15 mouse cellular contexts compared by ENCODE assay signal in the genomic region with DNA sequence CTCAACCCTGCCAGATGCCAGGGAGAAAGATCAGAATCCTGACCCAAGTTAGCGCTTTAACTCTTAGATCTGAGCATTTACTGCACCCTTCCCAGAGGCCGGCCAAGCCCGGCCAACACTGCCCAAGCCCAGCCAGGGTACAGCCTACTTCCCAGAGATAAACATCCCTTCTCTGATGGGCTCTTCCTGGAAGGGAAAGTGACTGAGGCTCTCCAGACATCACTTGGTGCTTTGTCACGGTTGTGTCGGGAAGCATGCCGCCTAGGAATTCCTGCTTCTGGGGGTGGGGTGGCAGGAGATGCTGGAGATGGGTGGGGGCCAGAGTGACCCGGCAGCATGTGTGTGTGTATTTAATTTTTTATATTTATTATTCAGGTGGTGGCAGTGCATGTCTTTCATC. TPM values are rescaled to one million over a fixed set of nuclear protein-coding genes. Genes with fewer than 3 reads are reported as not detected.
A peak's percentile ranks its signal among the peaks of the same experiment; 100 is the strongest.
DNase-seq lines count a peak whose midpoint lies in the region; ATAC-seq and TF ChIP-seq lines count a peak whose summit lies in the region.
"Had no signal": no experiment of that assay in that cellular context is flagged by ENCODE, and none has a peak within 500 bp of the region (broad histone marks: within the 10 kb centered on the region; RNA-seq: fewer than 3 reads in every experiment).

No protein-coding gene starts in this region.

- no peak for TF ChIP-seq POLR2A in heart, adult 2 months (IDR thresholded peaks at IDR 0.05; ENCODE audit: insufficient read depth, low read depth, low read length)

- peaks cover 7% of the 10 kb centered on the region; the same call in 1 of the 2 replicates for H3K9me3 ChIP-seq in kidney, embryonic 16.5 days (ENCODE audit: low read length)
- H3K9me3 ChIP-seq in kidney, embryonic 14.5 days (ENCODE audit: control insufficient read depth, low read length) = peaks cover 4% of the 10 kb centered on the region; the same call in 1 of the 2 replicates
- H3K9me3 ChIP-seq in lung, postnatal 0 days (ENCODE audit: low read length) = no peaks in the 10 kb centered on the region

- H3K27ac ChIP-seq in heart, adult 2 months = peak overlapping the region; percentile 2; the same call in 1 of the 2 replicates
- peak overlapping the region; percentile 48; the same call in 1 of the 2 replicates for H3K27ac ChIP-seq in kidney, embryonic 16.5 days (ENCODE audit: low read length)
- H3K27ac ChIP-seq in kidney, embryonic 14.5 days (ENCODE audit: low read depth, low read length) = no peak overlapping the region
- peak overlapping the region; percentile 83 for H3K27ac ChIP-seq in lung, postnatal 0 days (ENCODE audit: low read length)
- H3K27ac ChIP-seq: limb, embryonic 10.5 days had no signal

- H3K27me3 ChIP-seq in heart, adult 2 months (ENCODE audit: control insufficient read depth, insufficient read depth, low read length) = no peaks in the 10 kb centered on the region
- no peaks in the 10 kb centered on the region for H3K27me3 ChIP-seq in kidney, embryonic 16.5 days (ENCODE audit: insufficient read depth, low read length)
- no peaks in the 10 kb centered on the region for H3K27me3 ChIP-seq in kidney, embryonic 14.5 days (ENCODE audit: control insufficient read depth, insufficient read depth, low read length)
- H3K27me3 ChIP-seq in Patski = no peaks in the 10 kb centered on the region
- H3K27me3 ChIP-seq in lung, postnatal 0 days (replicated peaks; ENCODE audit: insufficient read depth, low read length) = no peaks in the 10 kb centered on the region

- CTCF ChIA-PET in Patski (lab: Charles Lee) = no interaction called here

- WGBS in heart, adult 2 months = 32% methylated on average over 7 of the region's 7 CpGs
- 73% methylated on average over 7 of the region's 7 CpGs for WGBS in kidney, embryonic 16.5 days
- 72% methylated on average over 7 of the region's 7 CpGs for WGBS in kidney, embryonic 14.5 days
- WGBS in lung, postnatal 0 days = 45% methylated on average over 7 of the region's 7 CpGs

- intact Hi-C loops in heart, adult 2 months (cut with DNase I) = no loop called here
- intact Hi-C loops in heart, postnatal 25 days (cut with DNase I) = no loop called here

- H3K4me2 ChIP-seq in kidney, embryonic 16.5 days (replicated peaks; ENCODE audit: low read depth, low read length) = no peak overlapping the region
- H3K4me2 ChIP-seq in kidney, embryonic 14.5 days (replicated peaks; ENCODE audit: low read depth, low read length) = no peak overlapping the region
- H3K4me2 ChIP-seq in lung, postnatal 0 days (replicated peaks; ENCODE audit: low read depth, low read length) = no peak overlapping the region

- H3K79me2 ChIP-seq in heart, adult 2 months (replicated peaks; ENCODE audit: control insufficient read depth, insufficient read depth, low read length) = peaks cover 5% of the 10 kb centered on the region

- TF ChIP-seq EP300 in heart, adult 2 months (IDR thresholded peaks at IDR 0.05; ENCODE audit: insufficient read depth, low read depth, low read length) = no peak
- peak; percentile 97 for TF ChIP-seq EP300 in lung, postnatal 0 days (IDR thresholded peaks at IDR 0.05)

- H3K4me1 ChIP-seq in heart, adult 2 months (ENCODE audit: control insufficient read depth, insufficient read depth, low read length) = peaks cover 24% of the 10 kb centered on the region
- H3K4me1 ChIP-seq in kidney, embryonic 16.5 days (ENCODE audit: insufficient read depth, low read length) = peaks cover 43% of the 10 kb centered on the region
- H3K4me1 ChIP-seq in kidney, embryonic 14.5 days (ENCODE audit: control insufficient read depth, insufficient read depth, low read length) = peaks cover 41% of the 10 kb centered on the region
- peaks cover 39% of the 10 kb centered on the region for H3K4me1 ChIP-seq in lung, postnatal 0 days (ENCODE audit: insufficient read depth, low read depth, low read length)

- ATAC-seq in kidney, embryonic 16.5 days (ENCODE audit: low FRiP score, low TSS enrichment) = no peak
- no peak for ATAC-seq in kidney, embryonic 14.5 days (ENCODE audit: low FRiP score, low TSS enrichment)
- ATAC-seq in Patski = peak; percentile 29
- ATAC-seq in lung, postnatal 0 days = peak; percentile 70

- no peak for DNase-seq in heart, adult 2 months
- DNase-seq in heart, postnatal 25 days (ENCODE audit: low spot score) = no peak
- no peak for DNase-seq in Patski (ENCODE audit: low read depth, low spot score)
- peak; percentile 71 for DNase-seq in lung, postnatal 0 days (ENCODE audit: low spot score)
- DNase-seq in cerebellum, postnatal 14 days = no peak
- DNase-seq in thymus, adult 18-20 months = no peak
- DNase-seq: adrenal gland, postnatal 10 days; B cell, adult 2 months; cerebellum, postnatal 25 days; layer of hippocampus, postnatal 36 days; midbrain, embryonic 14.5 days; right cerebral cortex, postnatal 14 days had no signal

- TF ChIP-seq CTCF in heart, adult 2 months (IDR thresholded peaks at IDR 0.05) = no peak
- no peak for TF ChIP-seq CTCF in Patski (IDR thresholded peaks at IDR 0.05)
- TF ChIP-seq CTCF in lung, postnatal 0 days (IDR thresholded peaks at IDR 0.05) = no peak

- POLR2A ChIA-PET in Patski (lab: Charles Lee) = no interaction called here

- no peaks in the 10 kb centered on the region for H3K36me3 ChIP-seq in heart, adult 2 months (ENCODE audit: control insufficient read depth, insufficient read depth, low read length)
- peaks cover 18% of the 10 kb centered on the region for H3K36me3 ChIP-seq in kidney, embryonic 16.5 days (ENCODE audit: insufficient read depth, low read length)
- peaks cover 12% of the 10 kb centered on the region; the same call in 1 of the 2 replicates for H3K36me3 ChIP-seq in kidney, embryonic 14.5 days (ENCODE audit: control insufficient read depth, insufficient read depth, low read length)
- H3K36me3 ChIP-seq in lung, postnatal 0 days (ENCODE audit: insufficient read depth, low read length) = no peaks in the 10 kb centered on the region

- in situ Hi-C loops in Patski (cut with MboI; ENCODE audit: low pct_unique_long_range_greater_than_20kb) = no loop called here

- H3K4me3 ChIP-seq in heart, adult 2 months = no peak overlapping the region
- no peak overlapping the region for H3K4me3 ChIP-seq in kidney, embryonic 16.5 days (ENCODE audit: low read length)
- no peak overlapping the region for H3K4me3 ChIP-seq in kidney, embryonic 14.5 days (ENCODE audit: low read length)
- no peak overlapping the region for H3K4me3 ChIP-seq in lung, postnatal 0 days (ENCODE audit: low read depth, low read length)
- H3K4me3 ChIP-seq: limb, embryonic 10.5 days had no signal

- H3K9ac ChIP-seq in heart, adult 2 months (ENCODE audit: low read depth, low read length) = no peak overlapping the region
- H3K9ac ChIP-seq in kidney, embryonic 16.5 days (replicated peaks; ENCODE audit: low read length) = no peak overlapping the region
- no peak overlapping the region for H3K9ac ChIP-seq in kidney, embryonic 14.5 days (ENCODE audit: low read depth, low read length)
- no peak overlapping the region for H3K9ac ChIP-seq in lung, postnatal 0 days (replicated peaks; ENCODE audit: low read depth)

RNA-seq across cellular contexts. Expression of a gene that starts 11.6 kb away (rescaled TPM):
- 10 to 100 TPM; 20.6 to 23.2 TPM for total RNA-seq in heart, adult 2 months (2021)
- 12.3 and 12.9 TPM in 2 replicates for polyA plus RNA-seq in heart, adult 2 months (2012; rRNA removed)
- total RNA-seq in heart, postnatal 25 days (2021) = 10 to 100 TPM; 12.5 to 17.7 TPM
- 73.9 and 74.5 TPM in 2 replicates for polyA plus RNA-seq in kidney, embryonic 16.5 days (2015; fragmentation: Nextera tagmentation; extraction: Ambion mirVana)
- polyA plus RNA-seq in kidney, embryonic 14.5 days (2014; fragmentation: Nextera tagmentation; extraction: Ambion mirVana) = 36.0 and 45.4 TPM in 2 replicates
- 37.6 TPM for polyA plus RNA-seq in Patski (2021)
- polyA plus RNA-seq in lung, postnatal 0 days (2015; fragmentation: Nextera tagmentation; extraction: Ambion mirVana) = 92.8 and 116 TPM in 2 replicates

RNA-seq across cellular contexts. Expression of a gene that starts 30.3 kb away (rescaled TPM):
- not detected for total RNA-seq in heart, adult 2 months (2021)
- polyA plus RNA-seq in heart, adult 2 months (2012; rRNA removed) = 0.18 TPM in 1 of 2 replicates, not detected in the other
- total RNA-seq in heart, postnatal 25 days (2021) = not detected
- polyA plus RNA-seq in kidney, embryonic 16.5 days (2015; fragmentation: Nextera tagmentation; extraction: Ambion mirVana) = 1.3 and 1.4 TPM in 2 replicates
- 0.90 and 1.4 TPM in 2 replicates for polyA plus RNA-seq in kidney, embryonic 14.5 days (2014; fragmentation: Nextera tagmentation; extraction: Ambion mirVana)
- 0.27 TPM for polyA plus RNA-seq in Patski (2021)
- 0.17 and 0.25 TPM in 2 replicates for polyA plus RNA-seq in lung, postnatal 0 days (2015; fragmentation: Nextera tagmentation; extraction: Ambion mirVana)
- total RNA-seq: layer of hippocampus, postnatal 36 days had no signal

RNA-seq across cellular contexts. Expression of a gene that starts 55.9 kb away (rescaled TPM):
- 1 to 10 TPM; 5.8 to 6.4 TPM for total RNA-seq in heart, adult 2 months (2021)
- polyA plus RNA-seq in heart, adult 2 months (2012; rRNA removed) = 4.7 and 7.8 TPM in 2 replicates
- total RNA-seq in heart, postnatal 25 days (2021) = 1 to 10 TPM; 6.0 to 7.1 TPM
- 23.7 and 27.6 TPM in 2 replicates for polyA plus RNA-seq in kidney, embryonic 16.5 days (2015; fragmentation: Nextera tagmentation; extraction: Ambion mirVana)
- polyA plus RNA-seq in kidney, embryonic 14.5 days (2014; fragmentation: Nextera tagmentation; extraction: Ambion mirVana) = 20.5 and 29.7 TPM in 2 replicates
- 18.3 TPM for polyA plus RNA-seq in Patski (2021)
- polyA plus RNA-seq in lung, postnatal 0 days (2015; fragmentation: Nextera tagmentation; extraction: Ambion mirVana) = 10.3 and 11.9 TPM in 2 replicates

RNA-seq across cellular contexts. Expression of a gene that starts 56.1 kb away (rescaled TPM):
- 10 to 100 TPM; 15.3 to 16.4 TPM for total RNA-seq in heart, adult 2 months (2021)
- polyA plus RNA-seq in heart, adult 2 months (2012; rRNA removed) = 10.7 and 12.4 TPM in 2 replicates
- total RNA-seq in heart, postnatal 25 days (2021) = 10 to 100 TPM; 13.9 to 15.0 TPM
- 43.8 and 45.7 TPM in 2 replicates for polyA plus RNA-seq in kidney, embryonic 16.5 days (2015; fragmentation: Nextera tagmentation; extraction: Ambion mirVana)
- polyA plus RNA-seq in kidney, embryonic 14.5 days (2014; fragmentation: Nextera tagmentation; extraction: Ambion mirVana) = 49.7 and 49.8 TPM in 2 replicates
- polyA plus RNA-seq in Patski (2021) = 46.0 TPM
- polyA plus RNA-seq in lung, postnatal 0 days (2015; fragmentation: Nextera tagmentation; extraction: Ambion mirVana) = 41.3 and 44.1 TPM in 2 replicates

Comparison
In these comparisons a context has a peak if more than half of its experiments do, and no peak if none do; other contexts are left out.
1. ATAC-seq: peak in Patski (single experiment) and lung, postnatal 0 days (single experiment); none in kidney, embryonic 16.5 days (single experiment) and kidney, embryonic 14.5 days (single experiment).